Mouse (Mus musculus) olfactory bulb, adult 2 months (tissue): Measurements from ENCODE around the gene Rnf181.

Experiments used
- CTCF ChIP-seq: fragments of 200-500 bp; IDR thresholded peaks from 2 replicates; pipeline ENCODE4 v1.5.1; 2012; ENCODE audit warnings: low read depth, mild to moderate bottlenecking, low read length, moderate library complexity; ENCODE audit not compliant: insufficient read depth
- POLR2A ChIP-seq: fragments of 200-500 bp; IDR thresholded peaks from 2 replicates; pipeline ENCODE4 v1.6.1; 2012; ENCODE audit warnings: mild to moderate bottlenecking, low read depth, low read length, moderate library complexity; ENCODE audit not compliant: insufficient read depth

DNA sequence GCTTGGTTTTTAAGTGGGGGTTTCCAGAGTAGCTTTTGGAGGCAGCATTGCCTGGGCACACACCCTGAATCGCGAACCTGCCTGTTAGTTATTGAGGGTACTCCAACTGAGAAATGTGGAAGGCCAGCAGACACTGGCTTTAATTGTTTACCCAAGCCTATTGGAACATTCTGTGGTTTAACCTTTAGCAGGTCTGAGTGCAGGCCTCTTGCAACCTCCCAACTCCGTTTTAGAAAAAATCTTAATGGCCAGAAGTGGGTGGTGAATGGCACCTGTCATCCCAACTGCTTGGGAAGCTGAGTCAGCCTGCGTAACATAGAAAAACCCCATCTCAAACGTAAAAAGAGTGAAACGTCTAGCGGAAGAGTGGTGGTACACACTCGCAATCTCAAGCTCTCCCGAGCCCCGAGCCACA is 30.1 kb upstream of the Rnf181 start:
- TF ChIP-seq CTCF, result no peak
- no peak for TF ChIP-seq POLR2A
